Mouse (Mus musculus) CH12.LX (cell line): ENCODE measurements at regions not wholly inside any gene's neighbourhood (a gene's known extent, or its start where the extent isn't known, plus 50 kb on each side); places are given as distances from the start of the nearest gene placed in this dataset.

Experiments
- DNase-seq: peaks from one replicate; pipeline ENCODE4 v3.0.0-alpha.2; 2013; ENCODE audit errors: extremely low read depth
- H3K27ac ChIP-seq: 2 replicates; pipeline ENCODE4 v1.5.1; 2012; ENCODE audit warnings: low read depth, mild to moderate bottlenecking, control low read depth, moderate library complexity; ENCODE audit not compliant: insufficient read depth
- H3K27me3 ChIP-seq: replicated peaks from 2 replicates; pipeline ENCODE3; 2012; ENCODE audit warnings: inconsistent platforms
- H3K36me3 ChIP-seq, 2 experiments: replicated peaks in 1 of 2; 2 replicates each; pipeline versions ENCODE3 to v1.6.1; 2012; ENCODE audit warnings: inconsistent platforms in 1 of 2, low read length in 1 of 2, mild to moderate bottlenecking in 1 of 2, mixed read lengths in 1 of 2, moderate library complexity in 1 of 2; ENCODE audit not compliant: control insufficient read depth in 1 of 2, insufficient read depth in 1 of 2
- H3K4me1 ChIP-seq, 2 experiments: 2 replicates each; pipeline ENCODE4 v1.6.1; 2012; ENCODE audit warnings: inconsistent platforms in 1 of 2, moderate library complexity in 1 of 2; ENCODE audit not compliant: insufficient read depth in 2 of 2, control insufficient read depth in 1 of 2
- H3K4me2 ChIP-seq: 2 replicates; pipeline ENCODE4 v1.6.1; 2012; ENCODE audit warnings: low read depth, mild to moderate bottlenecking, control low read depth; ENCODE audit not compliant: poor library complexity, insufficient read depth, severe bottlenecking
- H3K4me3 ChIP-seq, 3 experiments: fragments of 150-350 bp in 1 of 3; sonication (generic) in 1 of 3; replicated peaks in 1 of 3; 2 replicates each; pipeline versions ENCODE3 to v1.5.1; 2011 to 2012; ENCODE audit warnings: low read depth in 2 of 3, low read length in 2 of 3, mild to moderate bottlenecking in 2 of 3, moderate library complexity in 2 of 3, control low read depth in 1 of 3, improper control_type of control experiment in 1 of 3, inconsistent platforms in 1 of 3, mixed read lengths in 1 of 3; ENCODE audit not compliant: poor library complexity in 1 of 3
- H3K79me2 ChIP-seq: replicated peaks from 2 replicates; pipeline ENCODE4 v1.6.1; 2012; ENCODE audit warnings: mild to moderate bottlenecking, moderate library complexity; ENCODE audit not compliant: control insufficient read depth, poor library complexity, insufficient read depth, severe bottlenecking; ENCODE audit errors: extremely low read depth
- H3K9ac ChIP-seq: 2 replicates; pipeline ENCODE4 v1.6.1; 2012; ENCODE audit warnings: low read depth, mild to moderate bottlenecking, control low read depth, moderate library complexity; ENCODE audit not compliant: insufficient read depth
- H3K9me3 ChIP-seq: replicated peaks from 2 replicates; pipeline ENCODE3; 2012; ENCODE audit warnings: low read length, inconsistent platforms, mixed read lengths
- BHLHE40 ChIP-seq: IDR thresholded peaks from 2 replicates; pipeline ENCODE4 v1.6.1; 2011; ENCODE audit warnings: mild to moderate bottlenecking, low read depth, low read length, improper control_type of control experiment
- CHD1 ChIP-seq: IDR thresholded peaks from 2 replicates; pipeline ENCODE4 v1.6.1; 2012; ENCODE audit warnings: low read depth, low read length, improper control_type of control experiment, inconsistent platforms
- E2F4 ChIP-seq: IDR thresholded peaks from 2 replicates; pipeline ENCODE4 v1.6.1; 2011; ENCODE audit warnings: low read depth, low read length, improper control_type of control experiment; ENCODE audit not compliant: insufficient replicate concordance
- HCFC1 ChIP-seq: IDR thresholded peaks from 2 replicates; pipeline ENCODE4 v1.6.1; 2012; ENCODE audit warnings: low read depth, mild to moderate bottlenecking, inconsistent platforms, low read length, improper control_type of control experiment
- IRF4 ChIP-seq: IDR thresholded peaks from 2 replicates; pipeline ENCODE4 v1.6.1; 2014; ENCODE audit warnings: low read depth, mild to moderate bottlenecking, inconsistent platforms, low read length, improper control_type of control experiment
- JUN ChIP-seq: IDR thresholded peaks from 2 replicates; pipeline ENCODE4 v1.6.1; 2011; ENCODE audit warnings: low read depth, mild to moderate bottlenecking, low read length, improper control_type of control experiment, moderate library complexity; ENCODE audit not compliant: insufficient read depth
- JUND ChIP-seq: conservative IDR thresholded peaks from 2 replicates; pipeline ENCODE4 v1.6.1; 2011; ENCODE audit warnings: low read depth, low read length, improper control_type of control experiment
- KAT2A ChIP-seq: IDR thresholded peaks from 2 replicates; pipeline ENCODE4 v1.6.1; 2012; ENCODE audit warnings: low read length, improper control_type of control experiment, inconsistent platforms; ENCODE audit not compliant: insufficient replicate concordance
- MAZ ChIP-seq: IDR thresholded peaks from 2 replicates; pipeline ENCODE4 v1.6.1; 2012; ENCODE audit warnings: low read depth, mild to moderate bottlenecking, inconsistent platforms, low read length, improper control_type of control experiment, moderate library complexity
- MEF2A ChIP-seq: IDR thresholded peaks from 2 replicates; pipeline ENCODE4 v1.6.1; 2014; ENCODE audit warnings: low read depth, mild to moderate bottlenecking, inconsistent platforms, low read length, improper control_type of control experiment, borderline replicate concordance
- NRF1 ChIP-seq: IDR thresholded peaks from 2 replicates; pipeline ENCODE4 v1.6.1; 2014; ENCODE audit warnings: low read depth, mild to moderate bottlenecking, inconsistent platforms, low read length, improper control_type of control experiment, moderate library complexity
- UBTF ChIP-seq: IDR thresholded peaks from 2 replicates; pipeline ENCODE4 v1.6.1; 2012; ENCODE audit warnings: low read depth, mild to moderate bottlenecking, inconsistent platforms, low read length, improper control_type of control experiment, moderate library complexity
- USF1 ChIP-seq: IDR thresholded peaks from 2 replicates; pipeline ENCODE4 v1.6.1; 2014; ENCODE audit warnings: low read depth, mild to moderate bottlenecking, inconsistent platforms, low read length, improper control_type of control experiment
- USF2 ChIP-seq: conservative IDR thresholded peaks from 2 replicates; pipeline ENCODE4 v1.6.1; 2011; ENCODE audit warnings: low read depth, low read length, improper control_type of control experiment
- dilution Hi-C: fragments of 300-500 bp; cut with MboI; formaldehyde crosslinking; loops from 2 replicates; pipeline ENCODE4 v1.14.3; 2020; ENCODE audit warnings: low sequenced_read_pairs; ENCODE audit not compliant: extremely low pct_unique_long_range_greater_than_20kb, extremely low pct_ligation_motif_present
- in situ Hi-C: fragments of 300-500 bp; cut with MboI; formaldehyde crosslinking; loops from 3 replicates; pipeline ENCODE4 v1.14.3; 2019; ENCODE audit warnings: low sequenced_read_pairs, low pct_ligation_motif_present, low pct_unique_long_range_greater_than_20kb, mixed read lengths

DNA sequence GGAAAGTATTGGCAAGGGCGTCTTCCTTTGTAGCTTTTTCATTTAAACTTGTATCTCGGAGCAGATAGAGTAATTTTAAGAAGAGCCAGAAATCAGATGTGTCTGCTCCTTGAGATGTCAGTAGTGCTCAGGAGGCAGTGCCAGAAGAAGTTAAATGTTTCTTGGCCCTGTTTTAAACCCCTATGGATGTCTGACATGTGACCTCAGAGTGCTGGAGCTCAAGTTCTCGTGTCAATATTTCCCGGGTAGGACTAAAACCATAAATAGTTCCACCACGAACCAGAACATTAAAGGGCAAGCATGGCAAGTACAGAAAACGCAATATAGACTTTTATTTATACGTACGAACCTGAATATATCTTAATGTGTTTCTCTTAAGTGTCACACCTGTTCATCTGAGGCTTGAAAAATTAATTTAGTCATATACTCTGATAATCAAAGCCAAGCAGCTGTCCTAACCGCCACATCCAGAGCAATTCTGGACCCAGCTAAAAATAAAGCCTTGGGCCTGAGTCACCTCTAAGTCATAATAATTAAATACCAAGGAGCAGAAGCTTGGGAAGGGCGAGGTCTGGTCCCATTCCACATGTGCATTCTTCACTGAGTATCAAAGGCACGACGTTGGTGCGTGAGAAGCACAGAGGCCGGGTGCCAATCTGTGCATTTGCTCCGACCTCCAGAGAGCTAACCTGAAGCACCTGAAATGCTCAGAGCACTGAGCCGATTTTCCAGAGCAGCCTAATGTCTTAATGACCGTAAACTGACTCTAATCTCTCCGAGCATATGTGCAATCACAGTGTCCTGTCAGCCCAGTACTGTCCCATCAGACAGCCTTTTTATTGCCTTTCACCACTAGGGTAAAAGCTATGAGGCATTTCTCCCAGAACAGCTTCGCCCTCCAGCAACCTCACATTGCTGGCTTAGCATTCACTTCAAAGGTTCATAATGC, 139.8 kb downstream of the Hs3st3b1 start:
- in situ Hi-C loops (no loop called here), dilution Hi-C loops (no loop called here)
- H3K9ac ChIP-seq = no peak overlapping the region
- H3K36me3 ChIP-seq = no peaks in the 10 kb centered on the region
- H3K4me3 ChIP-seq = no peak overlapping the region
- TF ChIP-seq NRF1 (no peak), E2F4 (no peak), UBTF (no peak), BHLHE40 (no peak), MEF2A (no peak), USF1 (no peak), HCFC1 (no peak), IRF4 (no peak), KAT2A (no peak), JUND (no peak), CHD1 (no peak)
- TF ChIP-seq, all 38 proteins: peak for 0
- no peaks in the 10 kb centered on the region for H3K9me3 ChIP-seq
- no peaks in the 10 kb centered on the region for H3K27me3 ChIP-seq
- H3K4me2 ChIP-seq = no peak overlapping the region
- H3K79me2 ChIP-seq = no peaks in the 10 kb centered on the region
- peaks cover 3 to 5% of the 10 kb centered on the region in 2 experiments; a peak in 2 of 4 replicates for H3K4me1 ChIP-seq
- no peak for DNase-seq
- no peak overlapping the region for H3K27ac ChIP-seq

DNA sequence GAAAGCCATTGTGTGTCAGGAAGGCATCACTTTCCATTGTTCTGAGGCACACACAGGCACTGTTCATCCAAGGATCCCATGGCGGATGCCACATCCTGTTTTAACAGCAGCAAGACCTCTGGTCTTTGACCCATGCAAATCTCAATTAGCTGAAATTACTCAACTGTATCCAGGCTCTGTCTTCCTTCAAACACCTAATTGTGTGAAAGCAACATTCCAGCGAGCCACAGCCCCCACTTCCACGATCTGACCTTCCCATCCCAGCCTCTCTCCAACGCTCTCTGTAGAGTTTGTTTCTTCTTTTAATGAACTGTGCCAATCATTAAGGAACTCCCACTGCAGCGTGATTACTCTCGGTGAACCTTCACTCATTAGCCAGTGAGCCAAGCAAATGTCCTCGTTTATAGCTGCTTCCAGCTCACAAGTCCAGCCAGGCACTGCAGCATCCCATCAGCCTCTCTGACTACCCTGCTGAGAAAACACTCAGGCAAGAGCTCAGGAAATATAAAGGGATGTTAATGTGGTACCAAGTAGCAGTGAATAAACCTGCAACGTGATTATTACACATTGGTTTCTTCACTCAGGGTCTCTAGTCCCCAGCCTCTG, 136.7 kb downstream of the Hs3st3b1 start:
- in situ Hi-C loops = no loop called here
- no peaks in the 10 kb centered on the region for H3K27me3 ChIP-seq
- no peak for TF ChIP-seq CHD1
- no peak for TF ChIP-seq MAZ
- TF ChIP-seq MEF2A = no peak
- no peak for TF ChIP-seq USF2
- TF ChIP-seq JUN = no peak
- TF ChIP-seq, all 38 proteins: peak for 0
- dilution Hi-C loops = no loop called here
- H3K4me3 ChIP-seq = no peak overlapping the region
- H3K9ac ChIP-seq = no peak overlapping the region
- H3K4me1 ChIP-seq = peaks cover 3 to 11% of the 10 kb centered on the region in 2 experiments; a peak in 3 of 4 replicates
- DNase-seq = no peak
- H3K79me2 ChIP-seq = no peaks in the 10 kb centered on the region
- H3K27ac ChIP-seq = no peak overlapping the region
- no peak overlapping the region for H3K4me2 ChIP-seq
- H3K9me3 ChIP-seq = no peaks in the 10 kb centered on the region
- no peaks in the 10 kb centered on the region for H3K36me3 ChIP-seq
